Mouse (Mus musculus) myocyte (in vitro differentiated cells): ENCODE data around the gene Rps6kb2.

ENCODE experiments used
- CEBPB ChIP-seq: IDR thresholded peaks from 2 replicates; pipeline ENCODE4 v1.6.1; 2011; ENCODE audit warnings: mild to moderate bottlenecking, moderate library complexity; ENCODE audit not compliant: poor library complexity, insufficient read depth, severe bottlenecking
- E2F4 ChIP-seq: IDR thresholded peaks from one replicate; pipeline ENCODE4 v1.6.1; 2011; ENCODE audit warnings: mild to moderate bottlenecking, control low read depth, moderate library complexity; ENCODE audit not compliant: insufficient read depth
- MAX ChIP-seq: IDR thresholded peaks from one replicate; pipeline ENCODE4 v1.6.1; 2011; ENCODE audit warnings: low read depth, mild to moderate bottlenecking, control low read depth
- MYOD1 ChIP-seq, 3 experiments: IDR thresholded peaks; one replicate each; pipeline ENCODE4 v1.6.1; 2011; ENCODE audit warnings: control low read depth in 2 of 3, low read depth in 2 of 3, mild to moderate bottlenecking in 2 of 3, moderate library complexity in 1 of 3; ENCODE audit not compliant: insufficient read length in 2 of 3, control insufficient read depth in 1 of 3
- POLR2A ChIP-seq: IDR thresholded peaks from one replicate; pipeline ENCODE4 v1.6.1; 2011; ENCODE audit warnings: low read depth, mild to moderate bottlenecking, control low read depth, moderate library complexity; ENCODE audit not compliant: insufficient read length
- POLR2AphosphoS2 ChIP-seq: IDR thresholded peaks from one replicate; pipeline ENCODE4 v1.6.1; 2011; ENCODE audit warnings: low read depth, control low read depth; ENCODE audit not compliant: insufficient read length
- USF1 ChIP-seq: IDR thresholded peaks from one replicate; pipeline ENCODE4 v1.6.1; 2011; ENCODE audit warnings: low read depth, mild to moderate bottlenecking, control low read depth, moderate library complexity

GRCm38 (mm10) chr19:4149283-4149682 is 13.9 kb downstream of the Rps6kb2 start:
- TF ChIP-seq MYOD1 (IDR thresholded peaks at IDR 0.05; ENCODE audit: control insufficient read depth in 1 of 3, insufficient read length in 2 of 3, low read depth in 2 of 3), result no peak
- TF ChIP-seq USF1, result no peak
- TF ChIP-seq E2F4, result no peak
- TF ChIP-seq POLR2AphosphoS2, result no peak
- TF ChIP-seq POLR2A, result no peak
- TF ChIP-seq MAX, result no peak
- no peak for TF ChIP-seq CEBPB
